Mouse (Mus musculus) midbrain, embryonic 13.5 days (tissue): ENCODE data around the gene Parvg. TPM values are rescaled to one million over a fixed set of nuclear protein-coding genes. Genes with fewer than 3 reads are reported as not detected.
"Not testable (repeated sequence)": the region's sequence is repeated elsewhere in the genome, so short reads cannot be mapped to it uniquely, and the experiment has no call there.

Experiments
- ATAC-seq: fragments of 200-750 bp; cut with Nextera tagmentation; 2 replicates; pipeline ENCODE4 v1.8.0; 2017; ENCODE audit warnings: mild to moderate bottlenecking, moderate TSS enrichment, moderate library complexity
- H3K27ac ChIP-seq: fragments of 300-500 bp; sonication (generic); 2 replicates; pipeline ENCODE4 v1.5.1; 2015; ENCODE audit warnings: inconsistent platforms, mild to moderate bottlenecking, moderate library complexity
- H3K27me3 ChIP-seq: fragments of 300-500 bp; sonication (generic); 2 replicates; pipeline ENCODE4 v1.6.1; 2015; ENCODE audit warnings: mild to moderate bottlenecking, inconsistent platforms
- H3K36me3 ChIP-seq: fragments of 300-500 bp; sonication (generic); 2 replicates; pipeline ENCODE4 v1.6.1; 2015; ENCODE audit warnings: mild to moderate bottlenecking, inconsistent platforms
- H3K4me1 ChIP-seq: fragments of 300-500 bp; sonication (generic); replicated peaks from 2 replicates; pipeline ENCODE4 v1.6.1; 2015; ENCODE audit warnings: inconsistent platforms
- H3K4me2 ChIP-seq: fragments of 300-500 bp; sonication (generic); replicated peaks from 2 replicates; pipeline ENCODE4 v1.6.1; 2015; ENCODE audit warnings: moderate library complexity, mild to moderate bottlenecking, inconsistent platforms
- H3K4me3 ChIP-seq: fragments of 300-500 bp; sonication (generic); replicated peaks from 2 replicates; pipeline ENCODE4 v1.5.1; 2015; ENCODE audit warnings: mild to moderate bottlenecking, inconsistent platforms
- H3K9ac ChIP-seq: fragments of 300-500 bp; sonication (generic); replicated peaks from 2 replicates; pipeline ENCODE4 v1.6.1; 2015; ENCODE audit warnings: mild to moderate bottlenecking, inconsistent platforms
- H3K9me3 ChIP-seq: fragments of 300-500 bp; sonication (generic); 2 replicates; pipeline ENCODE4 v1.6.1; 2016; ENCODE audit warnings: mild to moderate bottlenecking, inconsistent platforms
- WGBS: fragments of 180-500 bp; shearing (Covaris S2); methylation state at CpG from one replicate; pipeline ENCODE4 v1.1.7; 2015; 5-methylcytosine and 5-hydroxymethylcytosine counted together
- polyA plus RNA-seq: library from polyadenylated mRNA; unstranded; fragments of >200 nt; fragmentation: Nextera tagmentation; extraction: Ambion mirVana; gene quantifications from 2 replicates; pipeline ENCODE4 v1.2.1, GENCODE M21; 2015

Gene Parvg
- polyA plus RNA-seq, result 0.59 and 0.78 TPM in 2 replicates

GRCm38 (mm10) chr15:84323966-84324869 lies at the start of gene Parvg:
Gene Parvg (plus strand): TSS chr15:84324026.
- ATAC-seq, result no peak
- Histone ChIP-seq H3K4me2 (no peak within 1 kb of the TSS), H3K9me3 (no peaks in the 10 kb centered on the region), H3K27ac (no peak within 1 kb of the TSS), H3K36me3 (no peaks in the 10 kb centered on the region), H3K4me3 (no peak within 1 kb of the TSS), H3K4me1 (peaks cover 10% of the 10 kb centered on the region), H3K9ac (no peak within 1 kb of the TSS), H3K27me3 (no peaks in the 10 kb centered on the region; the same call in 1 of the 2 replicates)
- WGBS, result 85% methylated on average over 10 of the region's 10 CpGs

DNA sequence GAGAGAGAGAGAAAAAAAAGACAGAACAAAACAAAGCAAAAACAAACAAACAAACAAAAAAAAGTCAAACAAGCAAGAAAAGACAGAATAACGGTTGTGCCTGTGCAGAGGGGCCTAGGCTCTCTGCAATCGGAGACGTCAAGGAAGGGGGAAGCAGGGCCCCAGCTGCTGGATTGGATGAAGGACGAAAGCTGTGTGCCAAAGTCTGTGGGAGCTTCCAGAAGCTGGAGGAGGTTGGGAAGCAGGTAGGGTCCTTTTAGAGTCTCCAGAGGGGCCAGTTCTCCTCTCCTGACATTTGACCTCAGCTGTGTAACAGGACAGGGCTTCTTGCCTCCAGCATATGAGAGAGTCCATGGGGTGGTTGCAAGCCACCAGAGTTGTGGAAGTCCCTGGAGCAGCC lies 47.8 kb upstream of the Parvg start:
- 87% methylated on average over 4 of the region's 4 CpGs for WGBS
- H3K4me2 ChIP-seq, result no peak overlapping the region

GRCm38 (mm10) chr15:84278091-84278490 lies 45.7 kb upstream of the Parvg start:
- WGBS, result 84% methylated on average over 7 of the region's 7 CpGs
- no peak for ATAC-seq
- Histone ChIP-seq H3K36me3 (no peaks in the 10 kb centered on the region), H3K4me1 (peaks cover 7% of the 10 kb centered on the region), H3K4me2 (no peak overlapping the region), H3K27ac (peak overlapping the region; percentile 30; the same call in 1 of the 2 replicates), H3K4me3 (no peak overlapping the region), H3K9me3 (no peaks in the 10 kb centered on the region), H3K27me3 (no peaks in the 10 kb centered on the region; the same call in 1 of the 2 replicates), H3K9ac (no peak overlapping the region)

More for the DNA sequence above, 47.8 kb upstream of the Parvg start:
- Histone ChIP-seq H3K27ac (no peak overlapping the region), H3K9ac (no peak overlapping the region), H3K4me3 (no peak overlapping the region), H3K36me3 (no peaks in the 10 kb centered on the region), H3K9me3 (no peaks in the 10 kb centered on the region), H3K4me1 (peaks cover 7% of the 10 kb centered on the region), H3K27me3 (no peaks in the 10 kb centered on the region)
- no peak for ATAC-seq

DNA sequence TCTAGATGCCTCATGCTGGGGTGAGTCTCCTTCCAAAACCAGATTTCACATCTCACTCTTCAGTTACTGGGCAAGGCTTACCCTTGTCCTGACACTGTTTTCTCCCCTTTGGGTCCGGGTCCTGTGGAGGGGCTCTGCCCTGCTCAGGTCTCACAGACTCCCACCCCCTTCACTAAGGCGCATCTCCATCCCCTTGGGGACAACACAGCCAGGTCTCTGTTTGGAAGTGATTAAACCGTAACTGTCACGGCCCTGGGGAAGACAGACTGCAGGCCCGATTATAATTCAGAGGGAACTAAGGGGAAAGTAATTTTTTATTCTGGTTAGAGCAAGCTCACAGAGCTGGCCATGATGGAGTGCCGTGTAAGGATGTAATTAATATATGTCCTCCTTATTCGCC lies 45.2 kb upstream of the Parvg start:
- Histone ChIP-seq H3K36me3 (no peaks in the 10 kb centered on the region), H3K27me3 (no peaks in the 10 kb centered on the region; the same call in 1 of the 2 replicates), H3K27ac (peak overlapping the region; percentile 30; the same call in 1 of the 2 replicates), H3K4me2 (no peak overlapping the region), H3K9ac (no peak overlapping the region), H3K9me3 (no peaks in the 10 kb centered on the region), H3K4me3 (no peak overlapping the region), H3K4me1 (peaks cover 7% of the 10 kb centered on the region)
- ATAC-seq, result 0 out of 2 replicates have a peak, but pooled peaks have one; percentile 43
- 51% methylated on average over 7 of the region's 7 CpGs for WGBS

DNA sequence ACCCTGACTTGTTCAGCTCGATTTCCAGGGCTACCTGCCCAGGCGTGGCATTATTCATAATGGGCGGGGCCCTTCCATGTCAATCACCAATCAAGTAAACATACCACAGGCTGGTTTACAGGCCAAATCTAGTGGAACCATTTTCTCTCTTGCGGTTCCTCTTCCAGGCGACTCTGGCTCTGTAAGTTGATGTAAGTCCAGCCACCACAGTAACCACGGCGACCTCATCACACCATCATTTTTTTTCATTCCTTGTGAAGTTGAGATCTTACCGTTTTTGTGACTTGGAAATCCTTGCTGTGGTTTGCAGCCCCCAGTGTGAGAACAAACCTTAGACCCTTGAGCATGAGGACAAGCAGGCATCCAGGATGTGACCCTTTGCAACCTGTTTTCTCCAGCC lies 43.5 kb upstream of the Parvg start:
- Histone ChIP-seq H3K9ac (no peak overlapping the region), H3K9me3 (no peaks in the 10 kb centered on the region), H3K27ac (no peak overlapping the region), H3K36me3 (no peaks in the 10 kb centered on the region), H3K4me2 (no peak overlapping the region), H3K4me1 (peaks cover 7% of the 10 kb centered on the region), H3K27me3 (no peaks in the 10 kb centered on the region; the same call in 1 of the 2 replicates), H3K4me3 (no peak overlapping the region)
- no peak for ATAC-seq
- 87% methylated on average over 8 of the region's 8 CpGs for WGBS

- 86% methylated on average over 11 of the region's 11 CpGs for WGBS
- no peaks in the 10 kb centered on the region for H3K9me3 ChIP-seq
- H3K27me3 ChIP-seq, result no peaks in the 10 kb centered on the region; the same call in 1 of the 2 replicates
- no peak overlapping the region for H3K27ac ChIP-seq
- ATAC-seq, result no peak
- no peak overlapping the region for H3K9ac ChIP-seq
- no peak overlapping the region for H3K4me2 ChIP-seq
- H3K4me1 ChIP-seq, result peaks cover 7% of the 10 kb centered on the region
- no peak overlapping the region for H3K4me3 ChIP-seq
- no peaks in the 10 kb centered on the region for H3K36me3 ChIP-seq
Measured at GRCm38 (mm10) chr15:84280712-84281347, 43.0 kb upstream of the Parvg start.

GRCm38 (mm10) chr15:84282206-84283085 lies 41.4 kb upstream of the Parvg start:
- Histone ChIP-seq H3K4me3 (no peak overlapping the region), H3K4me1 (peaks cover 13% of the 10 kb centered on the region), H3K27ac (no peak overlapping the region), H3K9me3 (no peaks in the 10 kb centered on the region), H3K4me2 (no peak overlapping the region), H3K9ac (no peak overlapping the region), H3K27me3 (no peaks in the 10 kb centered on the region; the same call in 1 of the 2 replicates), H3K36me3 (no peaks in the 10 kb centered on the region)
- no peak for ATAC-seq
- WGBS, result 78% methylated on average over 20 of the region's 20 CpGs

DNA sequence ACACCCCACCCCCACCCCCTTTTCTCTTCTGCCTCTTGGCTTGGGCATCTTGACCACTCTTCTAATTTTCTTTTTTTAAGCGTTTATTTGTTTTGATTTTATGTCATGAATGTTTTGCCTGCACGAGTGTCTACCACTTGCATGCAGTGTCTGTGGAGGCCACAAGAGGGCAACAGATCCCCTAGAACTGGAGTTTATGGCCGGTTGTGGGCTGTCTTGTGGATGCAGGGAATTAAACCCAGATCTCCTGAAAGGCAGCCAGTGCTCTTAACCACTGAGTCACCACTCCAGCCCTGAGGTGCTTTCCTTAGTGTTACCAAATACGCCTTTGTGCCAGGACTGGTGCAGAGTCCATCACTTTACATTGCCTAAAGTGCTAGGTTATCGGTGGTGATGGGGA lies 39.8 kb upstream of the Parvg start:
- Histone ChIP-seq H3K36me3 (no peaks in the 10 kb centered on the region), H3K27me3 (no peaks in the 10 kb centered on the region; the same call in 1 of the 2 replicates), H3K4me3 (no peak overlapping the region), H3K4me1 (peaks cover 7% of the 10 kb centered on the region), H3K4me2 (no peak overlapping the region), H3K9me3 (no peaks in the 10 kb centered on the region), H3K9ac (no peak overlapping the region), H3K27ac (no peak overlapping the region)
- no peak for ATAC-seq
- 60% methylated on average over 5 of the region's 5 CpGs for whole genome bisulfite sequencing

- no peak for ATAC-seq
- Histone ChIP-seq H3K36me3 (no peaks in the 10 kb centered on the region), H3K4me2 (no peak overlapping the region), H3K9ac (no peak overlapping the region), H3K9me3 (no peaks in the 10 kb centered on the region), H3K4me1 (peaks cover 6% of the 10 kb centered on the region; the same call in 1 of the 2 replicates), H3K27me3 (peaks cover 4% of the 10 kb centered on the region), H3K27ac (no peak overlapping the region), H3K4me3 (no peak overlapping the region)
- 84% methylated on average over 7 of the region's 7 CpGs for whole genome bisulfite sequencing
Measured at GRCm38 (mm10) chr15:84285453-84285852, 38.4 kb upstream of the Parvg start.

DNA sequence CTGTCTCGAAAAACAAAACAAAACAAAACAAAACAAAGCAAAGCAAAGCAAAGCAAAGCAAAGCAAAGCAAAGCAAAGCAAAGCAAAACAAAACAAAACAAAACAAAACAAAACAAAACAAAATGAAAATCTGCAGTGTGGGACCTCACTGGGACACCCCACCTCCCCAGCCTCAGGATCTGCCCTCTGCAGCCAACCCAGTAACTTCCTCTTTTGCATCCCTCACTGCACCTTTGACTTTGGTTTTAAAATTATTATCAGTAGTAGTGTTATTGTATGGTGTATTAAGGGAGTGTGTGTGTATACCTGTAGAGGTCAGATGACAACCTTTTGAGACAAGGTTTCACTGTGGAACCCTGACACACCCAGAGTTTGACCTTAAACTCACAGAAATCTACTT lies 34.9 kb upstream of the Parvg start:
- not testable (repeated sequence) for H3K4me3 ChIP-seq, H3K36me3 ChIP-seq, H3K9me3 ChIP-seq, ATAC-seq, H3K27ac ChIP-seq, H3K9ac ChIP-seq, H3K4me2 ChIP-seq
- Histone ChIP-seq H3K27me3 (peaks cover 13% of the 10 kb centered on the region; the same call in 1 of the 2 replicates), H3K4me1 (peaks cover 13% of the 10 kb centered on the region)
- 100% methylated on average over 1 of the region's 1 CpGs for WGBS

- peaks cover 14% of the 10 kb centered on the region for H3K4me1 ChIP-seq
- no peak overlapping the region for H3K4me2 ChIP-seq
- H3K27ac ChIP-seq, result no peak overlapping the region
- no peak overlapping the region for H3K4me3 ChIP-seq
- ATAC-seq, result no peak
- peaks cover 18% of the 10 kb centered on the region for H3K27me3 ChIP-seq
- WGBS, result 95% methylated on average over 5 of the region's 5 CpGs
- H3K36me3 ChIP-seq, result no peaks in the 10 kb centered on the region
- H3K9me3 ChIP-seq, result no peaks in the 10 kb centered on the region
- H3K9ac ChIP-seq, result no peak overlapping the region
Measured at GRCm38 (mm10) chr15:84291097-84291496, 32.7 kb upstream of the Parvg start.
